Mouse (Mus musculus) G1E (cell line): Measurements from ENCODE around the gene Osbpl10.

Source experiments
- CTCF ChIP-seq: IDR thresholded peaks from 2 replicates; pipeline ENCODE4 v1.5.1; 2012; ENCODE audit warnings: low read depth, low read length, inconsistent platforms, mixed read lengths
- GATA1 ChIP-seq: IDR thresholded peaks from 2 replicates; pipeline ENCODE4 v1.6.1; 2012; ENCODE audit warnings: borderline replicate concordance, low read length, inconsistent platforms, mixed read lengths
- POLR2AphosphoS5 ChIP-seq: IDR thresholded peaks from 2 replicates; pipeline ENCODE4 v1.6.1; 2012; ENCODE audit warnings: low read depth, low read length, inconsistent platforms; ENCODE audit not compliant: insufficient replicate concordance

DNA sequence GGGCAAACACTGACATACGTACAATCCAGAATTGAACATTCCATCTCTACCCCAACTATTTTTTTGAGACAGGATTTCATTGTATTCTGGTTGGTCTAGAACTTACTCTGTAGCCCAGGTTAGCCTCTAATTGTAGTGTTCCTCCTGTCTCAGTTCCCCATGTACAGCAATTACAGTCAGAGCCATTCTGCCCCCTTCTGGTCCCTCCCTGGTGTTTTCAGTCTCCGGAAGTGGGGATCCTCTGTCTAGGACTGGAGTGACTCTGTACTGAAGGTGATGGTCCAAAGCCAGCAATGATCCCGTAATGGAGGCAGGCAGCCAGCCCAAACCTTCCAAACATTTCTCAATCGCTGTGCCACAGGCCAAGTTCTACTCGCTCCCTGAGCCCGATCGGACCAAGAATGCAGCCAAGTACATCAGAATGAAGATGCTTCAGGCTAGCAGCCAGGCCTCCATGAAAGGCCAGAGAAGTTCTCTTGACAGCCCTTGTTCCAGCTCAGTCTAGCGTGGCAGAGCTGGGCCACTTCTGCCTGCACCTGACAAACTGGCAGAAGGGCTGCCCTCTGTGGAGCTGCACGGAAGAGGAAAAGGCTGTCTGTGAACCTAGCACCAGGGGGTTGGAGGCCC lies 47.8 kb upstream of the Osbpl10 start:
- TF ChIP-seq CTCF (no peak), GATA1 (no peak), POLR2AphosphoS5 (no peak)
